In genomic region chr5:134352527-134353001, GRCm38 (mm10) we compare ENCODE assay signal across 9 mouse cellular contexts. TPM values are rescaled to one million over a fixed set of nuclear protein-coding genes. Genes with fewer than 3 reads are reported as not detected.
A peak's percentile ranks its signal among the peaks of the same experiment; 100 is the strongest.
DNase-seq lines count a peak whose midpoint lies in the region; ATAC-seq and TF ChIP-seq lines count a peak whose summit lies in the region.
"Had no signal": no experiment of that assay in that cellular context is flagged by ENCODE, and none has a peak within 500 bp of the region (broad histone marks: within the 10 kb centered on the region; RNA-seq: fewer than 3 reads in every experiment).

No protein-coding gene starts in this region.

- H3K9me3 ChIP-seq in limb, embryonic 12.5 days, result no peaks in the 10 kb centered on the region
- H3K9me3 ChIP-seq in limb, embryonic 10.5 days (replicated peaks), result no peaks in the 10 kb centered on the region

- peaks cover 11% of the 10 kb centered on the region for H3K4me1 ChIP-seq in limb, embryonic 12.5 days (replicated peaks)
- H3K4me1 ChIP-seq in limb, embryonic 10.5 days, result peaks cover 12% of the 10 kb centered on the region
- H3K4me1 ChIP-seq in embryonic fibroblast, embryonic 13.5 days (ENCODE audit: control insufficient read depth, insufficient read depth, low read length), result 0 out of 2 replicates have a peak, but pooled peaks cover 2% of the 10 kb centered on the region
- peaks cover 2% of the 10 kb centered on the region for H3K4me1 ChIP-seq in testis, adult 2 months (ENCODE audit: control insufficient read depth, insufficient read depth, low read length)

- no peak overlapping the region for H3K4me3 ChIP-seq in limb, embryonic 12.5 days (replicated peaks)
- no peak overlapping the region for H3K4me3 ChIP-seq in limb, embryonic 10.5 days
- H3K4me3 ChIP-seq in embryonic fibroblast, embryonic 13.5 days (ENCODE audit: insufficient read depth, low read length), result no peak overlapping the region
- no peak overlapping the region for H3K4me3 ChIP-seq in testis, adult 2 months (ENCODE audit: control insufficient read depth, low read depth, low read length)

- 77% methylated on average over 3 of the region's 3 CpGs for WGBS in limb, embryonic 12.5 days
- WGBS in limb, embryonic 10.5 days, result 86% methylated on average over 3 of the region's 3 CpGs

- H3K9ac ChIP-seq in limb, embryonic 12.5 days (replicated peaks), result no peak overlapping the region

- no peaks in the 10 kb centered on the region for H3K27me3 ChIP-seq in limb, embryonic 12.5 days
- no peaks in the 10 kb centered on the region for H3K27me3 ChIP-seq in limb, embryonic 10.5 days (ENCODE audit: low read depth, poor library complexity, severe bottlenecking)
- H3K27me3 ChIP-seq in testis, adult 2 months (ENCODE audit: control insufficient read depth, insufficient read depth, low read length), result no peaks in the 10 kb centered on the region

- no peak for TF ChIP-seq CTCF in embryonic fibroblast, embryonic 13.5 days (IDR thresholded peaks at IDR 0.05; ENCODE audit: borderline replicate concordance, insufficient read depth, low read length)
- no peak for TF ChIP-seq CTCF in testis, adult 2 months (IDR thresholded peaks at IDR 0.05; ENCODE audit: control insufficient read depth, insufficient read depth, insufficient replicate concordance, low read depth, low read length)

- intact Hi-C loops in heart, postnatal 14 days (cut with DNase I), result no loop called here

- 0 out of 2 replicates have a peak, but pooled peaks have one; percentile 32 for ATAC-seq in limb, embryonic 12.5 days (ENCODE audit: insufficient number of reproducible peaks, insufficient read depth, low FRiP score, low TSS enrichment, low read depth)
- ATAC-seq in erythroblast, adult 5-6 weeks (replicated peaks; ENCODE audit: low FRiP score, poor library complexity, severe bottlenecking), result no peak

- H3K36me3 ChIP-seq in limb, embryonic 12.5 days, result peaks cover 14% of the 10 kb centered on the region
- peaks cover 14% of the 10 kb centered on the region for H3K36me3 ChIP-seq in limb, embryonic 10.5 days
- H3K36me3 ChIP-seq in testis, adult 2 months (ENCODE audit: control insufficient read depth, insufficient read depth, low read length), result no peaks in the 10 kb centered on the region

- no peak overlapping the region for H3K27ac ChIP-seq in limb, embryonic 12.5 days
- no peak overlapping the region for H3K27ac ChIP-seq in limb, embryonic 10.5 days
- H3K27ac ChIP-seq in embryonic fibroblast, embryonic 13.5 days (ENCODE audit: insufficient read depth, low read length), result peak overlapping the region; percentile 2; the same call in 1 of the 2 replicates
- H3K27ac ChIP-seq in testis, adult 2 months (ENCODE audit: control insufficient read depth, insufficient read depth, low read depth, low read length), result peak overlapping the region; percentile 37; the same call in 1 of the 2 replicates

- no peak overlapping the region for H3K4me2 ChIP-seq in limb, embryonic 12.5 days

- TF ChIP-seq POLR2A in embryonic fibroblast, embryonic 13.5 days (IDR thresholded peaks at IDR 0.05; ENCODE audit: low read depth, low read length), result no peak
- no peak for TF ChIP-seq POLR2A in testis, adult 2 months (IDR thresholded peaks at IDR 0.05; ENCODE audit: control insufficient read depth, low read depth, low read length)

- no peak for DNase-seq in limb, embryonic 10.5 days (ENCODE audit: low spot score)
- DNase-seq in heart, postnatal 14 days, result peak; percentile 13 to 51
- no peak for DNase-seq in adrenal gland, postnatal 10 days
- DNase-seq: layer of hippocampus, postnatal 36 days; spleen, adult 18-20 months had no signal

RNA-seq across cellular contexts. Expression of gene Gtf2i, which starts 38.0 kb away (rescaled TPM):
- polyA plus RNA-seq in limb, embryonic 12.5 days (2016; fragmentation: Nextera tagmentation; extraction: Ambion mirVana), result 235 and 236 TPM in 2 replicates
- polyA plus RNA-seq in limb, embryonic 10.5 days (2016; fragmentation: Nextera tagmentation; extraction: Ambion mirVana), result 180 and 204 TPM in 2 replicates
- polyA plus RNA-seq in embryonic fibroblast, embryonic 13.5 days (2011; ENCODE audit: insufficient read length, low read depth, missing spikeins), result 173 and 287 TPM in 2 replicates
- total RNA-seq in heart, postnatal 14 days (2021), result 100 to 1,000 TPM; 188 to 204 TPM
- polyA plus RNA-seq in testis, adult 2 months (2012; rRNA removed), result 79.9 and 84.4 TPM in 2 replicates
- total RNA-seq in erythroblast, adult 5-6 weeks (2015; ENCODE audit: low replicate concordance), result 9.0 and 28.4 TPM in 2 replicates
- 10.7 and 11.2 TPM in 2 replicates for total RNA-seq in erythroblast, adult 5-6 weeks (2017; ENCODE audit: low replicate concordance)
- 100 to 1,000 TPM; 228 to 249 TPM for total RNA-seq in adrenal gland, postnatal 10 days (2021)

Comparison
In these comparisons a context has a peak if more than half of its experiments do, and no peak if none do; other contexts are left out.
1. H3K27ac ChIP-seq: peak in embryonic fibroblast, embryonic 13.5 days (single experiment) and testis, adult 2 months (single experiment); none in limb, embryonic 12.5 days (single experiment) and limb, embryonic 10.5 days (single experiment).
2. DNase-seq: peak in heart, postnatal 14 days (2 of 2); none in limb, embryonic 10.5 days (single experiment) and adrenal gland, postnatal 10 days (single experiment).